Mouse (Mus musculus): ENCODE measurements around the gene S100a14. TPM values are rescaled to one million over a fixed set of nuclear protein-coding genes. Genes with fewer than 3 reads are reported as not detected.

S100a14 gene
- polyA plus RNA-seq, 1 experiment: 0.10 TPM

GRCm38 (mm10) chr3:90549676-90550420 lies 23.2 kb downstream of the S100a14 start:
- TF ChIP-seq FLI1 (IDR thresholded peaks at IDR 0.05; ENCODE audit: low read length) (no peak), GATA1 (IDR thresholded peaks at IDR 0.05; ENCODE audit: borderline replicate concordance, low read length) (no peak)
- Histone ChIP-seq H3K4me3 (replicated peaks) (no peak overlapping the region), H3K4me1 (no peaks in the 10 kb centered on the region), H3K36me3 (replicated peaks; ENCODE audit: low read length) (no peaks in the 10 kb centered on the region), H3K9me3 (no peaks in the 10 kb centered on the region), H3K27me3 (replicated peaks) (peaks cover 10% of the 10 kb centered on the region)

DNA sequence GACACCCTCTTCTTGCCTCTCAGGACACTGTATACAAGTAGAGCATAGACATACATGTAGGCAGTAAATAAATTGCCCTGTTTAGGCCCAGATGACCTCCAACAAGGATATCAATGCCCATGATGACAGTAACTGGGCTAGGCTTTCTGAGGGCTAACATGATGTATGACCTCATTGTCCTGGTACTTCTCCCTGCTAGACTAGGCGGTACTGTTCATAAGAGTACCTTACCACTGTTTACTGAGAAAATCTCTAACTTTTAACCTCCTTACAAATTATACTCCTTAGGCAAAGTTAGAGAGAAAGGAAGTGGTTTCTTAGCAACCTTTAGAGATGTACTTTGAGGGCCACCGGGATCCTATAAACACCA lies 23.8 kb downstream of the S100a14 start:
- TF ChIP-seq FLI1 (IDR thresholded peaks at IDR 0.05; ENCODE audit: low read length) (no peak), GATA1 (IDR thresholded peaks at IDR 0.05; ENCODE audit: borderline replicate concordance, low read length) (no peak)
- Histone ChIP-seq H3K4me3 (replicated peaks) (no peak overlapping the region), H3K4me1 (no peaks in the 10 kb centered on the region), H3K36me3 (replicated peaks; ENCODE audit: low read length) (no peaks in the 10 kb centered on the region), H3K9me3 (no peaks in the 10 kb centered on the region), H3K27me3 (replicated peaks) (peaks cover 6% of the 10 kb centered on the region)

DNA sequence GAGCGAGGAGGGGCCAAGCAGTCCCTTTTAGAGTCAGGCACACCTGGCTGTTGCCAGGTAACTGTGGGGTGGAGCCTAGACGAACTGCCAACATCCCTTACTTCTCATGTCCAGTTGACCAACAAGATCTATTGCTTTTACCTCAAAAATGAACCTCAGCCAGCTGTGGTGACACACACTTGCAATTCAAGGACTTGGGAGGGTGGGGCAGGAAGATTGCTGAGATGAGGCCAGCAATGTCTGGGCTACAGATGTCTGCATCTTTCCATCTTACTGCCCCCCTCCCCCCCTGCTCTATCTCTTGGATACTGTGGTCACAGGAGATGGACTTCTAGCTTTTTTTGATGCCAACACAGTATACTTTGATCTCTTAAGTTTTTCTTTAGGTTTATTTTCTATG lies 25.6 kb downstream of the S100a14 start:
- Histone ChIP-seq H3K4me1 (no peaks in the 10 kb centered on the region), H3K9me3 (no peaks in the 10 kb centered on the region), H3K36me3 (replicated peaks; ENCODE audit: low read length) (no peaks in the 10 kb centered on the region), H3K4me3 (replicated peaks) (no peak overlapping the region), H3K27me3 (replicated peaks) (peaks cover 11% of the 10 kb centered on the region)
- TF ChIP-seq GATA1 (IDR thresholded peaks at IDR 0.05; ENCODE audit: borderline replicate concordance, low read length): no peak
- no peak for TF ChIP-seq FLI1 (IDR thresholded peaks at IDR 0.05; ENCODE audit: low read length)

- H3K4me1 ChIP-seq: no peaks in the 10 kb centered on the region
- no peak overlapping the region for H3K4me3 ChIP-seq (replicated peaks)
- TF ChIP-seq GATA1 (IDR thresholded peaks at IDR 0.05; ENCODE audit: borderline replicate concordance, low read length) (no peak), FLI1 (IDR thresholded peaks at IDR 0.05; ENCODE audit: low read length) (no peak)
- peaks cover 3% of the 10 kb centered on the region; the same call in 1 of the 2 replicates for H3K9me3 ChIP-seq
- no peaks in the 10 kb centered on the region for H3K36me3 ChIP-seq (replicated peaks; ENCODE audit: low read length)
- peaks cover 14% of the 10 kb centered on the region for H3K27me3 ChIP-seq (replicated peaks)
These were observed 29.3 kb downstream of the S100a14 start for GRCm38 (mm10) chr3:90555954-90556353.

DNA sequence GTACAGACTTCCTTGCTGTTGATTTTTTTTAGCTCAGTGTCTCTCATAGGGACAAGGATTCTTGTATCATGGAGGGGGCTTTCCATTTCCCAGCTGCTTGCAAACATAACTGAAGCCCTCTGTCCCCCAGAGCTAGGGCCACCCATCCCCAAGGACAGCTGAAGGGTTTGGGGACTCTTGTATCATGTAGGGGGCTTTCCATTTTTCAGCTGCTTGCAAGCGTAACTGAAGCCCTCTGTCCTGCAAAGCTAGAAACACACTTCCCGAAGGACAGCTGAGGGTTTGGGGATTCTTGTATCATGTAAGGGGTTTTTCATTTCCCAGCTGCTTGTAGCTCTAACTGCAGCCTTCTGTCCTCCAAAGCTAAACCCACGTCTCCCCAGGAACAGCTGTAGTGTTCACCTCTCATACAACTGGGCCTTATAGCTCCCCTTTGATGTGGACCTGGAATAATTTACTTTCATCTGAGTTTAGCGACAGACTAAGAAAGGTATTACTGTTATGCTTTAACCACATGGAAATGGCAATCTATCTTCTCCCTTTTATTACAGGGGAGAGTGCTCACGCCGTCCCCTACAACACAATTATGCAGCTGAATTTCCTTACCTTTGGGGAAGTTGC lies 33.5 kb downstream of the S100a14 start, which contains the start of gene S100a3:
Gene S100a3, plus strand, starts transcription at position 571 of the 621 bp plus-strand sequence.
- Histone ChIP-seq H3K36me3 (replicated peaks; ENCODE audit: low read length) (no peaks in the 10 kb centered on the region), H3K4me3 (replicated peaks) (no peak within 1 kb of the TSS)

GRCm38 (mm10) chr3:90574691-90575090 lies 48.0 kb downstream of the S100a14 start:
- TF ChIP-seq GATA1 (IDR thresholded peaks at IDR 0.05; ENCODE audit: borderline replicate concordance, low read length) (no peak), FLI1 (IDR thresholded peaks at IDR 0.05; ENCODE audit: low read length) (no peak)
- H3K36me3 ChIP-seq (replicated peaks; ENCODE audit: low read length): no peaks in the 10 kb centered on the region
- H3K9me3 ChIP-seq: peaks cover 7% of the 10 kb centered on the region
- no peak overlapping the region for H3K4me3 ChIP-seq (replicated peaks)
- peaks cover 4% of the 10 kb centered on the region; the same call in 1 of the 2 replicates for H3K4me1 ChIP-seq
- H3K27me3 ChIP-seq (replicated peaks): peaks cover 18% of the 10 kb centered on the region

More for the DNA sequence above, 33.5 kb downstream of the S100a14 start, which contains the start of gene S100a3:
- H3K27me3 ChIP-seq (replicated peaks): peaks cover 16% of the 10 kb centered on the region
- H3K4me1 ChIP-seq: no peaks in the 10 kb centered on the region
- no peak for TF ChIP-seq FLI1 (IDR thresholded peaks at IDR 0.05; ENCODE audit: low read length)
- no peak for TF ChIP-seq GATA1 (IDR thresholded peaks at IDR 0.05; ENCODE audit: borderline replicate concordance, low read length)
- peaks cover 3% of the 10 kb centered on the region; the same call in 1 of the 2 replicates for H3K9me3 ChIP-seq

DNA sequence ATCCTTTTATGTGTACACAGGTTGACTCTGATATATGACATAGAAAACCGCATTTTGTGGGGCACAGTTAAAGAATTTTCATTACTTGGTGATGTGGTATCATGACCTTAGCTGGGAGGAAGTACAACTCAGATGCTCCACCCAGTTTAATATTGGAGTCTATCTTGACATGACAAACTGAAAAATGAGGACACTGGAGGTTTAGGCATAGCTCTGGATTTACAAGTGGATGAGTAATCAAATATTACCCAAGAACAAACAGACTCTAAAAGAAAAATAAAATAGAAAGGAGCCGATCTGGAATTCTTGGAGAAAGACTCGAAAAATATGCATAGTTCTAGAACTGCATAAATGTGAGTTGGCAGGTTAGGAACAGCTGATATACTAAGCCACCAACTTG lies 48.7 kb downstream of the S100a14 start:
- H3K4me1 ChIP-seq: peaks cover 4% of the 10 kb centered on the region; the same call in 1 of the 2 replicates
- peaks cover 18% of the 10 kb centered on the region for H3K27me3 ChIP-seq (replicated peaks)
- no peak for TF ChIP-seq GATA1 (IDR thresholded peaks at IDR 0.05; ENCODE audit: borderline replicate concordance, low read length)
- peaks cover 7% of the 10 kb centered on the region for H3K9me3 ChIP-seq
- H3K4me3 ChIP-seq (replicated peaks): no peak overlapping the region
- H3K36me3 ChIP-seq (replicated peaks; ENCODE audit: low read length): no peaks in the 10 kb centered on the region

GRCm38 (mm10) chr3:90576351-90577001 lies 49.8 kb downstream of the S100a14 start:
- Histone ChIP-seq H3K9me3 (peaks cover 7% of the 10 kb centered on the region), H3K4me3 (replicated peaks) (no peak overlapping the region), H3K4me1 (peaks cover 4% of the 10 kb centered on the region; the same call in 1 of the 2 replicates), H3K36me3 (replicated peaks; ENCODE audit: low read length) (no peaks in the 10 kb centered on the region), H3K27me3 (replicated peaks) (peaks cover 18% of the 10 kb centered on the region)
- TF ChIP-seq GATA1 (IDR thresholded peaks at IDR 0.05; ENCODE audit: borderline replicate concordance, low read length): no peak
- no peak for TF ChIP-seq FLI1 (IDR thresholded peaks at IDR 0.05; ENCODE audit: low read length)

Other genes with a start within 250 kb of the S100a14 start
- 2.8 and 3.2 TPM in 2 replicates for gene Gatad2b, start 233.7 kb upstream of the S100a14 start, polyA plus RNA-seq (2012; ENCODE audit: insufficient read depth, low replicate concordance)
- 2.3 and 3.1 TPM in 2 replicates for gene Slc27a3, start 136.9 kb upstream of the S100a14 start, polyA plus RNA-seq (2012; ENCODE audit: insufficient read depth, low replicate concordance)
- gene Ints3, start 93.2 kb upstream of the S100a14 start, polyA plus RNA-seq (2012; ENCODE audit: insufficient read depth, low replicate concordance): 15.5 and 21.9 TPM in 2 replicates
- gene Npr1, start 61.0 kb upstream of the S100a14 start, polyA plus RNA-seq (2012; ENCODE audit: insufficient read depth, low replicate concordance): 2.6 TPM in 1 of 2 replicates, not detected in the other
- gene Ilf2, start 50.7 kb upstream of the S100a14 start, polyA plus RNA-seq (2012; ENCODE audit: insufficient read depth, low replicate concordance): 10.5 TPM in 1 of 2 replicates, not detected in the other
- gene Snapin, start 35.8 kb upstream of the S100a14 start, polyA plus RNA-seq (2012; ENCODE audit: insufficient read depth, low replicate concordance): 3.0 and 5.3 TPM in 2 replicates
- 33.3 and 68.8 TPM in 2 replicates for gene Chtop, start 17.4 kb upstream of the S100a14 start, polyA plus RNA-seq (2012; ENCODE audit: insufficient read depth, low replicate concordance)
- gene S100a1, start 12.5 kb upstream of the S100a14 start, polyA plus RNA-seq (2012; ENCODE audit: insufficient read depth, low replicate concordance): 9.9 and 105 TPM in 2 replicates
- 3.7 and 30.3 TPM in 2 replicates for gene S100a13, start 12.4 kb upstream of the S100a14 start, polyA plus RNA-seq (2012; ENCODE audit: insufficient read depth, low replicate concordance)
- gene S100a16, start 10.4 kb downstream of the S100a14 start, polyA plus RNA-seq (2012; ENCODE audit: insufficient read depth, low replicate concordance): not detected in 2 replicates
- not detected in 2 replicates for gene S100a3, start 33.7 kb downstream of the S100a14 start, polyA plus RNA-seq (2012; ENCODE audit: insufficient read depth, low replicate concordance)
- not detected in 2 replicates for gene S100a2, start 63.4 kb downstream of the S100a14 start, polyA plus RNA-seq (2012; ENCODE audit: insufficient read depth, low replicate concordance)
- not detected in 2 replicates for gene Gm42674, start 75.0 kb downstream of the S100a14 start, polyA plus RNA-seq (2012; ENCODE audit: insufficient read depth, low replicate concordance)
- not detected in 2 replicates for gene S100a4, start 76.9 kb downstream of the S100a14 start, polyA plus RNA-seq (2012; ENCODE audit: insufficient read depth, low replicate concordance)
- not detected in 2 replicates for gene S100a5, start 81.7 kb downstream of the S100a14 start, polyA plus RNA-seq (2012; ENCODE audit: insufficient read depth, low replicate concordance)
- gene S100a6, start 86.0 kb downstream of the S100a14 start, polyA plus RNA-seq (2012; ENCODE audit: insufficient read depth, low replicate concordance): 1.3 TPM in 1 of 2 replicates, not detected in the other
- gene S100a7a, start 127.2 kb downstream of the S100a14 start, polyA plus RNA-seq (2012; ENCODE audit: insufficient read depth, low replicate concordance): not detected in 2 replicates
- 2.9 TPM in 1 of 2 replicates, not detected in the other for gene S100a8, start 142.1 kb downstream of the S100a14 start, polyA plus RNA-seq (2012; ENCODE audit: insufficient read depth, low replicate concordance)
- 33.8 TPM in 1 of 2 replicates, not detected in the other for gene S100a9, start 168.9 kb downstream of the S100a14 start, polyA plus RNA-seq (2012; ENCODE audit: insufficient read depth, low replicate concordance)
- not detected in 2 replicates for gene Pglyrp4, start 200.1 kb downstream of the S100a14 start, polyA plus RNA-seq (2012; ENCODE audit: insufficient read depth, low replicate concordance)

Data from megakaryocyte, embryonic 14.5 days (primary cell).